In genomic region chr19:41204159-41205081, GRCm38 (mm10) we compare ENCODE assay signal across 11 mouse cellular contexts. TPM values are rescaled to one million over a fixed set of nuclear protein-coding genes. Genes with fewer than 3 reads are reported as not detected.
A peak's percentile ranks its signal among the peaks of the same experiment; 100 is the strongest.
DNase-seq lines count a peak whose midpoint lies in the region; ATAC-seq lines count a peak whose summit lies in the region.
"Had no signal": no experiment of that assay in that cellular context is flagged by ENCODE, and none has a peak within 500 bp of the region (broad histone marks: within the 10 kb centered on the region; RNA-seq: fewer than 3 reads in every experiment).

No protein-coding gene starts in this region.

- 66% methylated on average over 11 of the region's 11 CpGs for WGBS in kidney, embryonic 14.5 days
- 65% methylated on average over 11 of the region's 11 CpGs for WGBS in neural tube, embryonic 12.5 days

- H3K27me3 ChIP-seq in kidney, embryonic 14.5 days (ENCODE audit: control insufficient read depth, insufficient read depth, low read length), result peaks cover 28% of the 10 kb centered on the region
- peaks cover 21% of the 10 kb centered on the region for H3K27me3 ChIP-seq in neural tube, embryonic 12.5 days (replicated peaks)

- peaks cover 18% of the 10 kb centered on the region for H3K4me1 ChIP-seq in kidney, embryonic 14.5 days (ENCODE audit: control insufficient read depth, insufficient read depth, low read length)
- H3K4me1 ChIP-seq in neural tube, embryonic 12.5 days, result peaks cover 20% of the 10 kb centered on the region

- no peak overlapping the region for H3K4me3 ChIP-seq in kidney, embryonic 14.5 days (ENCODE audit: low read length)
- no peak overlapping the region for H3K4me3 ChIP-seq in neural tube, embryonic 12.5 days
- H3K4me3 ChIP-seq: limb, embryonic 12.5 days had no signal

- no peak for ATAC-seq in kidney, embryonic 14.5 days (ENCODE audit: low FRiP score, low TSS enrichment)
- no peak for ATAC-seq in neural tube, embryonic 12.5 days (ENCODE audit: low FRiP score, low read depth)

- no peak overlapping the region for H3K4me2 ChIP-seq in kidney, embryonic 14.5 days (replicated peaks; ENCODE audit: low read depth, low read length)
- peak overlapping the region; percentile 97 for H3K4me2 ChIP-seq in neural tube, embryonic 12.5 days (replicated peaks)

- H3K27ac ChIP-seq in kidney, embryonic 14.5 days (ENCODE audit: low read depth, low read length), result no peak overlapping the region
- no peak overlapping the region for H3K27ac ChIP-seq in neural tube, embryonic 12.5 days
- H3K27ac ChIP-seq: limb, embryonic 12.5 days had no signal

- H3K36me3 ChIP-seq in kidney, embryonic 14.5 days (ENCODE audit: control insufficient read depth, insufficient read depth, low read length), result no peaks in the 10 kb centered on the region
- no peaks in the 10 kb centered on the region for H3K36me3 ChIP-seq in neural tube, embryonic 12.5 days

- H3K9me3 ChIP-seq in kidney, embryonic 14.5 days (ENCODE audit: control insufficient read depth, low read length), result no peaks in the 10 kb centered on the region
- H3K9me3 ChIP-seq in neural tube, embryonic 12.5 days, result no peaks in the 10 kb centered on the region
- H3K9me3 ChIP-seq: limb, embryonic 12.5 days had no signal

- H3K9ac ChIP-seq in kidney, embryonic 14.5 days (ENCODE audit: low read depth, low read length), result no peak overlapping the region
- H3K9ac ChIP-seq in neural tube, embryonic 12.5 days, result no peak overlapping the region
- H3K9ac ChIP-seq: limb, embryonic 12.5 days had no signal

- DNase-seq in adrenal gland, adult 2 months, result peak; percentile 9
- DNase-seq in adrenal gland, postnatal 25 days, result no peak
- peak; percentile 16 for DNase-seq in kidney, adult 9 months
- DNase-seq in neural tube, embryonic 10.5 days (ENCODE audit: extremely low spot score, low spot score), result no peak
- DNase-seq in retina, postnatal 1 day, result peak; percentile 23
- no peak for DNase-seq in thymus, postnatal 36 days
- DNase-seq: thymus, adult 18-20 months had no signal

RNA-seq across cellular contexts. Expression of gene Tll2, which starts 2.2 kb away (rescaled TPM):
- total RNA-seq in adrenal gland, adult 2 months (2021), result not detected
- 0.11 and 0.12 TPM in 2 replicates for polyA plus RNA-seq in adrenal gland, adult 2 months (2012; rRNA removed)
- total RNA-seq in adrenal gland, postnatal 25 days (2021), result 0.15 TPM in 1 of 2 replicates, not detected in the other
- not detected in 2 replicates for polyA plus RNA-seq in kidney, embryonic 14.5 days (2014; fragmentation: Nextera tagmentation; extraction: Ambion mirVana)
- polyA plus RNA-seq in neural tube, embryonic 12.5 days (2016; fragmentation: Nextera tagmentation; extraction: Ambion mirVana), result 1.1 and 1.5 TPM in 2 replicates
- total RNA-seq: hematopoietic stem cell, adult 5-6 weeks had no signal

RNA-seq across cellular contexts. Expression of gene Tm9sf3, which starts 59.4 kb away (rescaled TPM):
- 100 to 1,000 TPM; 144 to 171 TPM for total RNA-seq in adrenal gland, adult 2 months (2021)
- 23.2 and 29.6 TPM in 2 replicates for polyA plus RNA-seq in adrenal gland, adult 2 months (2012; rRNA removed)
- 169 and 186 TPM in 2 replicates for total RNA-seq in adrenal gland, postnatal 25 days (2021)
- polyA plus RNA-seq in kidney, embryonic 14.5 days (2014; fragmentation: Nextera tagmentation; extraction: Ambion mirVana), result 86.0 and 149 TPM in 2 replicates
- polyA plus RNA-seq in neural tube, embryonic 12.5 days (2016; fragmentation: Nextera tagmentation; extraction: Ambion mirVana), result 123 and 137 TPM in 2 replicates

Comparison
In these comparisons a context has a peak if more than half of its experiments do, and no peak if none do; other contexts are left out.
1. DNase-seq: peak in adrenal gland, adult 2 months (single experiment), kidney, adult 9 months (single experiment) and retina, postnatal 1 day (single experiment); none in adrenal gland, postnatal 25 days (single experiment), neural tube, embryonic 10.5 days (single experiment) and thymus, postnatal 36 days (0 of 2).